Mouse (Mus musculus) stomach, postnatal 0 days (tissue): Measurements from ENCODE around the gene Gabrq.

Source experiments
- CTCF ChIP-seq: IDR thresholded peaks from 2 replicates; pipeline ENCODE4 v1.5.1; 2016; ENCODE audit warnings: antibody characterized with exemption, low read depth, mild to moderate bottlenecking, moderate library complexity
- EP300 ChIP-seq: optimal IDR thresholded peaks from 2 replicates; pipeline ENCODE3; 2016; ENCODE audit warnings: antibody characterized with exemption

- TF ChIP-seq CTCF (no peak), EP300 (no peak)
Measured at GRCm38 (mm10) chrX:72788773-72789557, 36.0 kb upstream of the Gabrq start.
